Mouse (Mus musculus) CD8-positive naive resting alpha-beta T cell, adult 2 months (primary cell): Measurements from ENCODE around the gene Zfp334.

ENCODE experiments used
- DNase-seq, 2 experiments: peaks; one replicate each; pipeline ENCODE4 v3.0.0; 2022; ENCODE audit warnings: low read depth in 2 of 2, low spot score in 2 of 2

Gene Zfp334

GRCm38 (mm10) chr2:165376001-165376400, 12.1 kb downstream of the Zfp334 start:
- DNase-seq: no peak

- DNase-seq: no peak
Observed at GRCm38 (mm10) chr2:165375478-165375877, 12.6 kb downstream of the Zfp334 start.

GRCm38 (mm10) chr2:165371066-165371465, 17.0 kb downstream of the Zfp334 start:
- DNase-seq: no peak

- no peak for DNase-seq
Observed at GRCm38 (mm10) chr2:165370348-165370747, 17.7 kb downstream of the Zfp334 start.

GRCm38 (mm10) chr2:165368496-165368895, 19.6 kb downstream of the Zfp334 start, which contains the start of gene Zfp663:
Gene Zfp663 (minus strand): TSS chr2:165368729.
- DNase-seq: no peak

- DNase-seq: no peak
Observed at GRCm38 (mm10) chr2:165367868-165368439, 20.1 kb downstream of the Zfp334 start.

GRCm38 (mm10) chr2:165367047-165367520, 21.0 kb downstream of the Zfp334 start:
- no peak for DNase-seq

GRCm38 (mm10) chr2:165364334-165365091, 23.5 kb downstream of the Zfp334 start:
- peak; percentile 17 to 43 for DNase-seq

GRCm38 (mm10) chr2:165363282-165363681, 24.8 kb downstream of the Zfp334 start:
- no peak for DNase-seq

- DNase-seq: peak; percentile 8 to 42
Observed at GRCm38 (mm10) chr2:165360861-165361260, 27.2 kb downstream of the Zfp334 start.

GRCm38 (mm10) chr2:165351828-165352513, 36.1 kb downstream of the Zfp334 start:
- no peak for DNase-seq

GRCm38 (mm10) chr2:165349466-165349865, 38.6 kb downstream of the Zfp334 start:
- DNase-seq: no peak

GRCm38 (mm10) chr2:165346180-165346579, 41.9 kb downstream of the Zfp334 start:
- no peak for DNase-seq

GRCm38 (mm10) chr2:165337191-165337590, 50.9 kb downstream of the Zfp334 start:
- no peak for DNase-seq

GRCm38 (mm10) chr2:165332610-165333210, 55.3 kb downstream of the Zfp334 start:
- DNase-seq: no peak

GRCm38 (mm10) chr2:165329703-165330102, 58.4 kb downstream of the Zfp334 start:
- DNase-seq: no peak

- DNase-seq: no peak
Observed at GRCm38 (mm10) chr2:165328746-165329145, 59.3 kb downstream of the Zfp334 start.

GRCm38 (mm10) chr2:165327386-165327785, 60.7 kb downstream of the Zfp334 start:
- DNase-seq: no peak

- DNase-seq: peak; percentile 98
Observed at GRCm38 (mm10) chr2:165326304-165327190, 61.5 kb downstream of the Zfp334 start, which contains the start of gene Elmo2. Gene Elmo2 (minus strand): TSS chr2:165326479.

GRCm38 (mm10) chr2:165325521-165326303, 62.3 kb downstream of the Zfp334 start:
- no peak for DNase-seq
